Mouse (Mus musculus) liver, embryonic 12.5 days (tissue): ENCODE results near the gene Riox2. TPM values are rescaled to one million over a fixed set of nuclear protein-coding genes. Genes with fewer than 3 reads are reported as not detected.
"Not testable (repeated sequence)": the region's sequence is repeated elsewhere in the genome, so short reads cannot be mapped to it uniquely, and the experiment has no call there.

Source experiments
- ATAC-seq: fragments of 200-750 bp; cut with Nextera tagmentation; 2 replicates; pipeline ENCODE4 v1.8.0; 2017; ENCODE audit warnings: moderate number of reproducible peaks, mild to moderate bottlenecking, moderate library complexity
- H3K27ac ChIP-seq: fragments of 300-500 bp; sonication (generic); 2 replicates; pipeline ENCODE4 v1.5.1; 2016; ENCODE audit warnings: mild to moderate bottlenecking
- H3K27me3 ChIP-seq: fragments of 300-500 bp; sonication (generic); replicated peaks from 2 replicates; pipeline ENCODE4 v1.6.1; 2016; ENCODE audit warnings: mild to moderate bottlenecking, moderate library complexity
- H3K36me3 ChIP-seq: fragments of 300-500 bp; sonication (generic); 2 replicates; pipeline ENCODE4 v1.6.1; 2016; ENCODE audit warnings: mild to moderate bottlenecking, moderate library complexity
- H3K4me1 ChIP-seq: fragments of 300-500 bp; sonication (generic); 2 replicates; pipeline ENCODE4 v1.6.1; 2016
- H3K4me2 ChIP-seq: fragments of 300-500 bp; sonication (generic); 2 replicates; pipeline ENCODE4 v1.6.1; 2016; ENCODE audit warnings: mild to moderate bottlenecking, moderate library complexity
- H3K4me3 ChIP-seq: fragments of 300-500 bp; sonication (generic); 2 replicates; pipeline ENCODE4 v1.5.1; 2016; ENCODE audit warnings: mild to moderate bottlenecking, moderate library complexity
- H3K9ac ChIP-seq: fragments of 300-500 bp; sonication (generic); 2 replicates; pipeline ENCODE4 v1.6.1; 2016; ENCODE audit warnings: mild to moderate bottlenecking, moderate library complexity
- H3K9me3 ChIP-seq: fragments of 300-500 bp; sonication (generic); replicated peaks from 2 replicates; pipeline ENCODE4 v1.6.1; 2016; ENCODE audit warnings: mild to moderate bottlenecking, moderate library complexity
- whole genome bisulfite sequencing: fragments of 180-500 bp; shearing (Covaris S2); methylation state at CpG from one replicate; pipeline ENCODE4 v1.1.7; 2016; ENCODE audit not compliant: insufficient replicate concordance; 5-methylcytosine and 5-hydroxymethylcytosine counted together
- polyA plus RNA-seq: library from polyadenylated mRNA; unstranded; fragments of >200 nt; fragmentation: Nextera tagmentation; extraction: Ambion mirVana; gene quantifications from 2 replicates; pipeline ENCODE4 v1.2.1, GENCODE M21; 2016

Riox2 gene
- 28.8 and 29.7 TPM in 2 replicates for polyA plus RNA-seq

- WGBS: 2% methylated on average over 50 of the region's 56 CpGs
- Histone ChIP-seq H3K4me2 (peak within 1 kb of the TSS; percentile 71), H3K27ac (peak within 1 kb of the TSS; percentile 76), H3K36me3 (peaks cover 19% of the 10 kb centered on the region), H3K27me3 (no peaks in the 10 kb centered on the region), H3K4me1 (peaks cover 16% of the 10 kb centered on the region), H3K9me3 (no peaks in the 10 kb centered on the region), H3K9ac (peak within 1 kb of the TSS; percentile 65), H3K4me3 (peak within 1 kb of the TSS; percentile 67)
- peak; percentile 95 for ATAC-seq
These were observed at the start of gene Riox2 for GRCm38 (mm10) chr16:59471637-59472278. Gene Riox2, plus strand, starts transcription at chr16:59471775.

DNA sequence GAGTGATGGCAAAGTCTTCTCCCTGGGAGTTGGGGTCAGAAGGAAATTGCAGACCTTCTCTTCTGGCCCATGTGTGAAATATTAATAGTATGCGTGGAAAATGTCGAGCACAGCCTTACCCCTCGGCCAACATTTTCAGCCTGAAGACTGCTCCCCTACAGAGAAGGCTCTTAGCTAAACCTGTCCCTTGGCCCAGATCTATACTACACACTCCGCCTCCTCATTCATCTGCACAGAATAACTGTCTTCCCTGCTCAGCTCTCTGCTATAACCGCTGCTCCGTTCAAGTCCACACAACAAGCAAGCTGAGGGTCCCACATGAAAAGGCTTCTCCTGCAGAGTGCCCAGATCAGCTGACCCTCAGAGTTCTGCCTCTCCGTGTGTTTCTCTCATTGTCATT lies 43.6 kb upstream of the Riox2 start:
- Histone ChIP-seq H3K4me2 (no peak overlapping the region), H3K9me3 (no peaks in the 10 kb centered on the region), H3K27ac (no peak overlapping the region), H3K27me3 (no peaks in the 10 kb centered on the region), H3K9ac (no peak overlapping the region), H3K4me3 (no peak overlapping the region), H3K36me3 (no peaks in the 10 kb centered on the region), H3K4me1 (no peaks in the 10 kb centered on the region)
- ATAC-seq: no peak
- WGBS: 71% methylated on average over 7 of the region's 7 CpGs

GRCm38 (mm10) chr16:59433181-59433580 lies 38.4 kb upstream of the Riox2 start:
- no peaks in the 10 kb centered on the region for H3K36me3 ChIP-seq
- H3K9ac ChIP-seq: no peak overlapping the region
- no peak overlapping the region for H3K4me3 ChIP-seq
- H3K4me1 ChIP-seq: no peaks in the 10 kb centered on the region
- no peaks in the 10 kb centered on the region for H3K27me3 ChIP-seq
- WGBS: 73% methylated on average over 11 of the region's 11 CpGs
- ATAC-seq: no peak
- H3K27ac ChIP-seq: no peak overlapping the region
- no peak overlapping the region for H3K4me2 ChIP-seq
- H3K9me3 ChIP-seq: no peaks in the 10 kb centered on the region

- H3K4me3 ChIP-seq: no peak overlapping the region
- H3K27ac ChIP-seq: no peak overlapping the region
- H3K9me3 ChIP-seq: no peaks in the 10 kb centered on the region
- no peak for ATAC-seq
- no peak overlapping the region for H3K9ac ChIP-seq
- WGBS: 78% methylated on average over 7 of the region's 7 CpGs
- no peaks in the 10 kb centered on the region for H3K36me3 ChIP-seq
- H3K4me2 ChIP-seq: no peak overlapping the region
- H3K4me1 ChIP-seq: no peaks in the 10 kb centered on the region
- no peaks in the 10 kb centered on the region for H3K27me3 ChIP-seq
These were observed 26.6 kb upstream of the Riox2 start for GRCm38 (mm10) chr16:59444880-59445559.

- 58% methylated on average over 1 of the region's 1 CpGs for WGBS
- no peaks in the 10 kb centered on the region for H3K4me1 ChIP-seq
These were observed 23.4 kb upstream of the Riox2 start for GRCm38 (mm10) chr16:59448181-59448580.

DNA sequence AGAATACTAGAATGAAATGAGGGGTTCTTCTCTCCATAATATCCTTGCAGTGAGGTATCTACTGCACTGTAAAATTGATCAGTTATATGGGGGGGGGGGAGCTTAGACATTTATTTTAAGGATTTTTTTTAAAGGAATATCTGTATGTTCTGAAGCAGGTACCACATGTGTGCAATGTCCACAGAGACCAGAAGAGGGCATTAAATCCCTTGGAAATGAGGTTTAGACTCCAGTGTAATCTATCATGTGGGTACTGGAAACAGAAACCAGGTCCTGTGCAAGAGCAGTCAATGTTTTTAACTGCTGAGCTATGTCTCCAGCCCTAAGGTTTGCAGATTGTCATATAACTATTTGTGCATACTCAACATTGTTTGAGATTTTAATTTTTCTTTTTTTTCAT lies 22.5 kb upstream of the Riox2 start:
- Histone ChIP-seq H3K9ac (no peak overlapping the region), H3K4me3 (no peak overlapping the region), H3K9me3 (no peaks in the 10 kb centered on the region), H3K27ac (no peak overlapping the region), H3K36me3 (no peaks in the 10 kb centered on the region), H3K27me3 (no peaks in the 10 kb centered on the region), H3K4me2 (no peak overlapping the region), H3K4me1 (no peaks in the 10 kb centered on the region)
- ATAC-seq: no peak

More at GRCm38 (mm10) chr16:59448181-59448580, 23.4 kb upstream of the Riox2 start:
- no peaks in the 10 kb centered on the region for H3K36me3 ChIP-seq
- H3K9me3 ChIP-seq: no peaks in the 10 kb centered on the region
- H3K27ac ChIP-seq: no peak overlapping the region
- no peak for ATAC-seq
- H3K27me3 ChIP-seq: no peaks in the 10 kb centered on the region
- no peak overlapping the region for H3K4me3 ChIP-seq
- H3K4me2 ChIP-seq: no peak overlapping the region
- H3K9ac ChIP-seq: no peak overlapping the region

DNA sequence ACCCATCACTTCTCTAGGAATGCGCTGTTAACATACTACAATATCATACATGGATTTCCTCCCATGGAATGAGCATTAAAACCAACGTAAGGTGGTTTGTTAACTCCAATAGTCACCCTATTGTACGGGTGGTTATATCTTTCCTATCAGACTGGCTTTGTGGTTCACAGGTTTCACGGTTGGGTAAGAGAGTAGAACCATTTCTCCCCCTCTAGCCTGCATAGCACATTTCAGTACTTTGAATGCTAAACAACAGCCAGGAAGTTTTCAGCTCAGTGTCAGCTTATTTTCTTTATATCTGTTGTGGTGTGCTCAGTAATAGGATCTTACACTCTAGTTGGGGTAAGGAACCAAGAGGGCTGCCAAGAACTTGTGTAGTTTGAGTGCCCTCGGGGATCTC lies 19.8 kb upstream of the Riox2 start:
- H3K9ac ChIP-seq: no peak overlapping the region
- H3K36me3 ChIP-seq: no peaks in the 10 kb centered on the region
- no peak overlapping the region for H3K27ac ChIP-seq
- no peaks in the 10 kb centered on the region for H3K9me3 ChIP-seq
- H3K27me3 ChIP-seq: no peaks in the 10 kb centered on the region
- H3K4me1 ChIP-seq: no peaks in the 10 kb centered on the region
- 60% methylated on average over 5 of the region's 5 CpGs for WGBS
- H3K4me2 ChIP-seq: no peak overlapping the region
- no peak for ATAC-seq
- H3K4me3 ChIP-seq: no peak overlapping the region

GRCm38 (mm10) chr16:59459259-59459861 lies 12.2 kb upstream of the Riox2 start:
- not testable (repeated sequence) for H3K4me3 ChIP-seq, H3K36me3 ChIP-seq, H3K4me2 ChIP-seq, H3K27me3 ChIP-seq, H3K27ac ChIP-seq, H3K9ac ChIP-seq, H3K4me1 ChIP-seq, H3K9me3 ChIP-seq
- WGBS: 49% methylated on average over 5 of the region's 5 CpGs
- peak; percentile 77 for ATAC-seq

DNA sequence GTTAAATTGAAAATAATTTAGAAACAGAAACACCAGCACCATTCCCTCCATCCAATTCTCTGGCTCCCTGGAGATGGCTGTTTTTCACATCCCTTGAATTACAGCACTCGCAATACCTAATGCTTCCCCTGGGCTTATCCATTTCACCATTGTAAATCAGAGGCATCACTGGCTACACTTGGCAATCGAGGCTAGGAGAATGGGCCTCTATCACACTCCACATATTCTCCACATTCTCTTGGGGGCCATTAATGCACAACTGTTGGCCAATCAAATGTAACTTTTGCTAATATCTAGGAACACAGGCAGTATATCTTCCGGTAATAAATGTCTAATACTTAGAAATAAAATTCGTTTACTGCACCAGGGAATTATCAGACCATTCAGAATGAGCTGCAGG lies 8.0 kb upstream of the Riox2 start:
- no peak overlapping the region for H3K27ac ChIP-seq
- WGBS: 57% methylated on average over 4 of the region's 4 CpGs

GRCm38 (mm10) chr16:59463973-59464372 lies 7.6 kb upstream of the Riox2 start:
- H3K4me3 ChIP-seq: no peak overlapping the region
- no peak overlapping the region for H3K4me2 ChIP-seq
- H3K9me3 ChIP-seq: no peaks in the 10 kb centered on the region
- no peaks in the 10 kb centered on the region for H3K27me3 ChIP-seq
- 78% methylated on average over 6 of the region's 6 CpGs for WGBS
- H3K27ac ChIP-seq: no peak overlapping the region
- no peaks in the 10 kb centered on the region for H3K36me3 ChIP-seq
- no peaks in the 10 kb centered on the region for H3K4me1 ChIP-seq
- no peak for ATAC-seq
- H3K9ac ChIP-seq: no peak overlapping the region

More for the DNA sequence above, 8.0 kb upstream of the Riox2 start:
- no peaks in the 10 kb centered on the region for H3K9me3 ChIP-seq
- ATAC-seq: no peak
- no peak overlapping the region for H3K9ac ChIP-seq
- H3K27me3 ChIP-seq: no peaks in the 10 kb centered on the region
- H3K4me2 ChIP-seq: no peak overlapping the region
- H3K36me3 ChIP-seq: no peaks in the 10 kb centered on the region
- H3K4me1 ChIP-seq: no peaks in the 10 kb centered on the region
- no peak overlapping the region for H3K4me3 ChIP-seq

- no peak overlapping the region for H3K4me2 ChIP-seq
- WGBS: 62% methylated on average over 1 of the region's 1 CpGs
- no peak for ATAC-seq
- H3K4me3 ChIP-seq: no peak overlapping the region
- no peaks in the 10 kb centered on the region for H3K27me3 ChIP-seq
- H3K36me3 ChIP-seq: 0 out of 2 replicates have a peak, but pooled peaks cover under 1% of the 10 kb centered on the region
- H3K27ac ChIP-seq: no peak overlapping the region
- H3K9ac ChIP-seq: no peak overlapping the region
- peaks cover 16% of the 10 kb centered on the region for H3K4me1 ChIP-seq
- H3K9me3 ChIP-seq: no peaks in the 10 kb centered on the region
These were observed 1.7 kb upstream of the Riox2 start for GRCm38 (mm10) chr16:59469846-59470245.

DNA sequence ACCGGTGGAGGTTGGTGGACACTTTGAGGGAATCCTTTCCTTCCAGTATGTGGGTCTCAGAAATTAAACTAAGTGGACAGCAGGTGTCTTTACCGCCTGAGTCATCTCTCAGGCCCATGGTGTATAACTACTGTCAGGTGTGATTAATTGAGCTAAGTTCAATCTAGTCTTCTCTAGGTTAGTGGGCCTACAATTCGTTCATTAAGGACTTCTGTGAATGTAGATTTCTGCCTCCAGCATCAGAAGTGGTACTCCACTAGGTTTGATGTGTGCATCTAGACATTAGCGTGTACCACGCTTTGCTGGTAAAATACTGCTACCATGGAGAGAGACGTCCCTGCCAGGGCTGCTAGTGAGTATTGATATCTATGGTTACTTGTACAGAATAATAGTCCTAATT lies 971 bp downstream of the Riox2 start:
- peak overlapping the region; percentile 65 for H3K9ac ChIP-seq

More for the DNA sequence above, 971 bp downstream of the Riox2 start:
- ATAC-seq: no peak
- peak overlapping the region; percentile 67 for H3K4me3 ChIP-seq
- peaks cover 27% of the 10 kb centered on the region for H3K36me3 ChIP-seq
- H3K27me3 ChIP-seq: no peaks in the 10 kb centered on the region
- peak overlapping the region; percentile 71 for H3K4me2 ChIP-seq
- WGBS: 39% methylated on average over 6 of the region's 6 CpGs
- peaks cover 16% of the 10 kb centered on the region for H3K4me1 ChIP-seq
- H3K9me3 ChIP-seq: no peaks in the 10 kb centered on the region
- peak overlapping the region; percentile 76; the same call in 1 of the 2 replicates for H3K27ac ChIP-seq
